Mouse (Mus musculus): ENCODE data around the gene Dgki.
"Not testable (repeated sequence)": the region's sequence is repeated elsewhere in the genome, so short reads cannot be mapped to it uniquely, and the experiment has no call there.

The Dgki gene

GRCm38 (mm10) chr6:37197745-37198144, 102.2 kb downstream of the Dgki start:
- in situ Hi-C loops (cut with MboI; ENCODE audit: low pct_unique_long_range_greater_than_20kb in 1 of 2, low sequenced_read_pairs in 2 of 2, unreplicated experiment in 1 of 2) = no loop called here

- in situ Hi-C loops (cut with MboI; ENCODE audit: low pct_unique_long_range_greater_than_20kb in 1 of 2, low sequenced_read_pairs in 2 of 2, unreplicated experiment in 1 of 2) = no loop called here
Observed at GRCm38 (mm10) chr6:37196870-37197269, 103.1 kb downstream of the Dgki start.

- in situ Hi-C loops (cut with MboI; ENCODE audit: low pct_unique_long_range_greater_than_20kb in 1 of 2, low sequenced_read_pairs in 2 of 2, unreplicated experiment in 1 of 2) = no loop called here
Observed at GRCm38 (mm10) chr6:37195766-37196165, 104.2 kb downstream of the Dgki start.

- in situ Hi-C loops (cut with MboI; ENCODE audit: low pct_unique_long_range_greater_than_20kb in 1 of 2, low sequenced_read_pairs in 2 of 2, unreplicated experiment in 1 of 2) = no loop called here
Observed at GRCm38 (mm10) chr6:37181961-37182360, 118.0 kb downstream of the Dgki start.

GRCm38 (mm10) chr6:37171149-37171832, 128.7 kb downstream of the Dgki start:
- in situ Hi-C loops (cut with MboI; ENCODE audit: low pct_unique_long_range_greater_than_20kb in 1 of 2, low sequenced_read_pairs in 2 of 2, unreplicated experiment in 1 of 2) = no loop called here

GRCm38 (mm10) chr6:37158880-37159279, 141.1 kb downstream of the Dgki start:
- in situ Hi-C loops (cut with MboI; ENCODE audit: low pct_unique_long_range_greater_than_20kb in 1 of 2, low sequenced_read_pairs in 2 of 2, unreplicated experiment in 1 of 2) = no loop called here

- in situ Hi-C loops (cut with MboI; ENCODE audit: low pct_unique_long_range_greater_than_20kb in 1 of 2, low sequenced_read_pairs in 2 of 2, unreplicated experiment in 1 of 2) = no loop called here
Observed at GRCm38 (mm10) chr6:37154051-37154450, 145.9 kb downstream of the Dgki start.

- in situ Hi-C loops (cut with MboI; ENCODE audit: low pct_unique_long_range_greater_than_20kb in 1 of 2, low sequenced_read_pairs in 2 of 2, unreplicated experiment in 1 of 2) = no loop called here
Observed at GRCm38 (mm10) chr6:37150483-37150882, 149.5 kb downstream of the Dgki start.

- in situ Hi-C loops (cut with MboI; ENCODE audit: low pct_unique_long_range_greater_than_20kb in 1 of 2, low sequenced_read_pairs in 2 of 2, unreplicated experiment in 1 of 2) = no loop called here
Observed at GRCm38 (mm10) chr6:37150038-37150437, 149.9 kb downstream of the Dgki start.

- in situ Hi-C loops (cut with MboI; ENCODE audit: low pct_unique_long_range_greater_than_20kb in 1 of 2, low sequenced_read_pairs in 2 of 2, unreplicated experiment in 1 of 2) = no loop called here
Observed at GRCm38 (mm10) chr6:37149196-37149595, 150.8 kb downstream of the Dgki start.

GRCm38 (mm10) chr6:37147431-37148022, 152.5 kb downstream of the Dgki start:
- in situ Hi-C loops (cut with MboI; ENCODE audit: low pct_unique_long_range_greater_than_20kb in 1 of 2, low sequenced_read_pairs in 2 of 2, unreplicated experiment in 1 of 2) = no loop called here

- in situ Hi-C loops (cut with MboI; ENCODE audit: low pct_unique_long_range_greater_than_20kb in 1 of 2, low sequenced_read_pairs in 2 of 2, unreplicated experiment in 1 of 2) = no loop called here
Observed at GRCm38 (mm10) chr6:37143867-37144163, 156.2 kb downstream of the Dgki start.

GRCm38 (mm10) chr6:37142991-37143866, 156.8 kb downstream of the Dgki start:
- in situ Hi-C loops (cut with MboI; ENCODE audit: low pct_unique_long_range_greater_than_20kb in 1 of 2, low sequenced_read_pairs in 2 of 2, unreplicated experiment in 1 of 2) = no loop called here

GRCm38 (mm10) chr6:37138816-37139215, 161.2 kb downstream of the Dgki start:
- in situ Hi-C loops (cut with MboI; ENCODE audit: low pct_unique_long_range_greater_than_20kb in 1 of 2, low sequenced_read_pairs in 2 of 2, unreplicated experiment in 1 of 2) = no loop called here

GRCm38 (mm10) chr6:37131257-37131656, 168.7 kb downstream of the Dgki start:
- in situ Hi-C loops (cut with MboI; ENCODE audit: low pct_unique_long_range_greater_than_20kb in 1 of 2, low sequenced_read_pairs in 2 of 2, unreplicated experiment in 1 of 2) = no loop called here

- in situ Hi-C loops (cut with MboI; ENCODE audit: low pct_unique_long_range_greater_than_20kb in 1 of 2, low sequenced_read_pairs in 2 of 2, unreplicated experiment in 1 of 2) = no loop called here
Observed at GRCm38 (mm10) chr6:37120417-37121154, 179.4 kb downstream of the Dgki start.

- in situ Hi-C loops (cut with MboI; ENCODE audit: low pct_unique_long_range_greater_than_20kb in 1 of 2, low sequenced_read_pairs in 2 of 2, unreplicated experiment in 1 of 2) = no loop called here
Observed at GRCm38 (mm10) chr6:37119205-37119604, 180.8 kb downstream of the Dgki start.

GRCm38 (mm10) chr6:37113048-37113447, 186.9 kb downstream of the Dgki start:
- in situ Hi-C loops (cut with MboI; ENCODE audit: low pct_unique_long_range_greater_than_20kb in 1 of 2, low sequenced_read_pairs in 2 of 2, unreplicated experiment in 1 of 2) = no loop called here

- in situ Hi-C loops (cut with MboI; ENCODE audit: low pct_unique_long_range_greater_than_20kb in 1 of 2, low sequenced_read_pairs in 2 of 2, unreplicated experiment in 1 of 2) = not testable (repeated sequence)
Observed at GRCm38 (mm10) chr6:37106236-37106635, 193.7 kb downstream of the Dgki start.
